Mouse (Mus musculus) hindbrain, embryonic 12.5 days (tissue): ENCODE data around the gene Bach1. TPM values are rescaled to one million over a fixed set of nuclear protein-coding genes. Genes with fewer than 3 reads are reported as not detected.

Experiments
- ATAC-seq: fragments of 200-750 bp; cut with Nextera tagmentation; 2 replicates; pipeline ENCODE4 v1.8.0; 2017; ENCODE audit warnings: moderate TSS enrichment; ENCODE audit not compliant: low FRiP score
- H3K27ac ChIP-seq: fragments of 300-500 bp; sonication (generic); 2 replicates; pipeline ENCODE4 v1.5.1; 2016; ENCODE audit warnings: mild to moderate bottlenecking
- H3K27me3 ChIP-seq: fragments of 300-500 bp; sonication (generic); 2 replicates; pipeline ENCODE4 v1.6.1; 2016; ENCODE audit warnings: mild to moderate bottlenecking
- H3K36me3 ChIP-seq: fragments of 300-500 bp; sonication (generic); 2 replicates; pipeline ENCODE4 v1.6.1; 2016; ENCODE audit warnings: mild to moderate bottlenecking
- H3K4me1 ChIP-seq: fragments of 300-500 bp; sonication (generic); 2 replicates; pipeline ENCODE4 v1.6.1; 2016
- H3K4me2 ChIP-seq: fragments of 300-500 bp; sonication (generic); replicated peaks from 2 replicates; pipeline ENCODE4 v1.6.1; 2016; ENCODE audit warnings: mild to moderate bottlenecking
- H3K4me3 ChIP-seq: fragments of 300-500 bp; sonication (generic); 2 replicates; pipeline ENCODE4 v1.5.1; 2016; ENCODE audit warnings: mild to moderate bottlenecking
- H3K9ac ChIP-seq: fragments of 300-500 bp; sonication (generic); 2 replicates; pipeline ENCODE4 v1.6.1; 2016; ENCODE audit warnings: mild to moderate bottlenecking, moderate library complexity
- H3K9me3 ChIP-seq: fragments of 300-500 bp; sonication (generic); replicated peaks from 2 replicates; pipeline ENCODE4 v1.6.1; 2016; ENCODE audit warnings: mild to moderate bottlenecking
- WGBS: fragments of 180-500 bp; shearing (Covaris S2); methylation state at CpG from one replicate; pipeline ENCODE4 v1.1.7; 2016; 5-methylcytosine and 5-hydroxymethylcytosine counted together
- polyA plus RNA-seq: library from polyadenylated mRNA; unstranded; fragments of >200 nt; fragmentation: Nextera tagmentation; extraction: Ambion mirVana; gene quantifications from 2 replicates; pipeline ENCODE4 v1.2.1, GENCODE M21; 2016

Gene Bach1
- polyA plus RNA-seq, 1 experiment from 2014 or later, result 26.3 TPM

GRCm38 (mm10) chr16:87665752-87666619, 32.8 kb upstream of the Bach1 start:
- WGBS, result 85% methylated on average over 19 of the region's 19 CpGs
- Histone ChIP-seq H3K9me3 (no peaks in the 10 kb centered on the region), H3K4me3 (no peak overlapping the region)

GRCm38 (mm10) chr16:87666620-87667004, 32.1 kb upstream of the Bach1 start:
- no peaks in the 10 kb centered on the region for H3K9me3 ChIP-seq
- no peak overlapping the region for H3K9ac ChIP-seq
- no peak overlapping the region for H3K4me3 ChIP-seq
- WGBS, result 90% methylated on average over 4 of the region's 4 CpGs
- H3K4me2 ChIP-seq, result no peak overlapping the region
- no peaks in the 10 kb centered on the region for H3K4me1 ChIP-seq
- no peaks in the 10 kb centered on the region for H3K36me3 ChIP-seq
- no peak for ATAC-seq
- H3K27ac ChIP-seq, result no peak overlapping the region
- no peaks in the 10 kb centered on the region for H3K27me3 ChIP-seq

More at GRCm38 (mm10) chr16:87665752-87666619, 32.8 kb upstream of the Bach1 start:
- Histone ChIP-seq H3K4me1 (no peaks in the 10 kb centered on the region), H3K36me3 (no peaks in the 10 kb centered on the region), H3K4me2 (no peak overlapping the region), H3K9ac (no peak overlapping the region), H3K27ac (no peak overlapping the region), H3K27me3 (no peaks in the 10 kb centered on the region)
- ATAC-seq, result no peak

- H3K27ac ChIP-seq, result no peak overlapping the region
- no peak overlapping the region for H3K9ac ChIP-seq
- no peaks in the 10 kb centered on the region for H3K27me3 ChIP-seq
- H3K4me1 ChIP-seq, result no peaks in the 10 kb centered on the region
- 91% methylated on average over 6 of the region's 6 CpGs for WGBS
- ATAC-seq, result no peak
- no peaks in the 10 kb centered on the region for H3K36me3 ChIP-seq
- H3K4me3 ChIP-seq, result no peak overlapping the region
- H3K9me3 ChIP-seq, result no peaks in the 10 kb centered on the region
- no peak overlapping the region for H3K4me2 ChIP-seq
These were observed 30.7 kb upstream of the Bach1 start for GRCm38 (mm10) chr16:87668002-87668401.

- Histone ChIP-seq H3K9me3 (no peaks in the 10 kb centered on the region), H3K9ac (no peak overlapping the region), H3K27me3 (no peaks in the 10 kb centered on the region), H3K4me3 (no peak overlapping the region), H3K4me2 (no peak overlapping the region), H3K4me1 (no peaks in the 10 kb centered on the region), H3K27ac (no peak overlapping the region), H3K36me3 (no peaks in the 10 kb centered on the region)
- no peak for ATAC-seq
- 72% methylated on average over 8 of the region's 8 CpGs for WGBS
These were observed 28.5 kb upstream of the Bach1 start for GRCm38 (mm10) chr16:87670091-87670820.

GRCm38 (mm10) chr16:87670821-87671165, 28.0 kb upstream of the Bach1 start:
- Histone ChIP-seq H3K4me1 (no peaks in the 10 kb centered on the region), H3K9me3 (no peaks in the 10 kb centered on the region), H3K36me3 (no peaks in the 10 kb centered on the region), H3K27ac (no peak overlapping the region), H3K4me2 (no peak overlapping the region), H3K27me3 (no peaks in the 10 kb centered on the region), H3K9ac (no peak overlapping the region), H3K4me3 (no peak overlapping the region)
- WGBS, result 74% methylated on average over 9 of the region's 9 CpGs
- ATAC-seq, result peak; percentile 58

- Histone ChIP-seq H3K9me3 (no peaks in the 10 kb centered on the region), H3K27ac (no peak overlapping the region), H3K9ac (no peak overlapping the region), H3K27me3 (no peaks in the 10 kb centered on the region), H3K36me3 (no peaks in the 10 kb centered on the region), H3K4me1 (no peaks in the 10 kb centered on the region), H3K4me2 (no peak overlapping the region), H3K4me3 (no peak overlapping the region)
- ATAC-seq, result no peak
- WGBS, result 85% methylated on average over 12 of the region's 12 CpGs
These were observed 27.4 kb upstream of the Bach1 start for GRCm38 (mm10) chr16:87671336-87671735.

- Histone ChIP-seq H3K9me3 (no peaks in the 10 kb centered on the region), H3K9ac (no peak overlapping the region), H3K4me2 (no peak overlapping the region), H3K4me3 (no peak overlapping the region), H3K27me3 (no peaks in the 10 kb centered on the region), H3K4me1 (no peaks in the 10 kb centered on the region), H3K27ac (no peak overlapping the region), H3K36me3 (no peaks in the 10 kb centered on the region)
- ATAC-seq, result no peak
- WGBS, result 90% methylated on average over 7 of the region's 7 CpGs
These were observed 25.6 kb upstream of the Bach1 start for GRCm38 (mm10) chr16:87673155-87673554.

GRCm38 (mm10) chr16:87676182-87676581, 22.6 kb upstream of the Bach1 start:
- no peak for ATAC-seq
- Histone ChIP-seq H3K4me3 (no peak overlapping the region), H3K27me3 (no peaks in the 10 kb centered on the region), H3K4me2 (no peak overlapping the region), H3K4me1 (no peaks in the 10 kb centered on the region), H3K27ac (no peak overlapping the region), H3K9ac (no peak overlapping the region), H3K9me3 (no peaks in the 10 kb centered on the region), H3K36me3 (no peaks in the 10 kb centered on the region)
- WGBS, result 70% methylated on average over 10 of the region's 10 CpGs

GRCm38 (mm10) chr16:87678667-87679066, 20.1 kb upstream of the Bach1 start:
- Histone ChIP-seq H3K36me3 (no peaks in the 10 kb centered on the region), H3K9me3 (no peaks in the 10 kb centered on the region), H3K9ac (no peak overlapping the region), H3K4me1 (no peaks in the 10 kb centered on the region), H3K4me3 (no peak overlapping the region), H3K4me2 (no peak overlapping the region), H3K27me3 (no peaks in the 10 kb centered on the region), H3K27ac (no peak overlapping the region)
- 73% methylated on average over 11 of the region's 11 CpGs for WGBS
- no peak for ATAC-seq

- H3K9me3 ChIP-seq, result no peaks in the 10 kb centered on the region
- H3K9ac ChIP-seq, result no peak overlapping the region
- 92% methylated on average over 9 of the region's 9 CpGs for WGBS
- H3K4me2 ChIP-seq, result no peak overlapping the region
- no peaks in the 10 kb centered on the region for H3K4me1 ChIP-seq
- no peaks in the 10 kb centered on the region for H3K36me3 ChIP-seq
- no peak overlapping the region for H3K27ac ChIP-seq
- no peaks in the 10 kb centered on the region for H3K27me3 ChIP-seq
- no peak for ATAC-seq
- no peak overlapping the region for H3K4me3 ChIP-seq
These were observed 17.7 kb upstream of the Bach1 start for GRCm38 (mm10) chr16:87680912-87681634.

GRCm38 (mm10) chr16:87681848-87682247, 16.9 kb upstream of the Bach1 start:
- Histone ChIP-seq H3K4me1 (no peaks in the 10 kb centered on the region), H3K4me2 (no peak overlapping the region)

GRCm38 (mm10) chr16:87686458-87686857, 12.3 kb upstream of the Bach1 start:
- ATAC-seq, result no peak
- H3K27me3 ChIP-seq, result no peaks in the 10 kb centered on the region

More at GRCm38 (mm10) chr16:87681848-87682247, 16.9 kb upstream of the Bach1 start:
- no peaks in the 10 kb centered on the region for H3K36me3 ChIP-seq
- H3K9me3 ChIP-seq, result no peaks in the 10 kb centered on the region
- no peak overlapping the region for H3K4me3 ChIP-seq
- 66% methylated on average over 3 of the region's 3 CpGs for WGBS
- no peak for ATAC-seq
- no peak overlapping the region for H3K27ac ChIP-seq
- H3K27me3 ChIP-seq, result no peaks in the 10 kb centered on the region
- no peak overlapping the region for H3K9ac ChIP-seq

More at GRCm38 (mm10) chr16:87686458-87686857, 12.3 kb upstream of the Bach1 start:
- no peaks in the 10 kb centered on the region for H3K4me1 ChIP-seq
- H3K4me2 ChIP-seq, result no peak overlapping the region
- H3K36me3 ChIP-seq, result no peaks in the 10 kb centered on the region
- H3K4me3 ChIP-seq, result no peak overlapping the region
- no peak overlapping the region for H3K27ac ChIP-seq
- H3K9me3 ChIP-seq, result no peaks in the 10 kb centered on the region
- H3K9ac ChIP-seq, result no peak overlapping the region
- 84% methylated on average over 1 of the region's 1 CpGs for WGBS
